Mouse (Mus musculus) erythroblast, embryonic 14.5 days (primary cell): ENCODE results near the gene Adnp.

Experiments used
- GATA1 ChIP-seq: IDR thresholded peaks from 2 replicates; pipeline ENCODE4 v1.6.1; 2012; ENCODE audit warnings: low read length, inconsistent platforms, mixed read lengths
- TAL1 ChIP-seq: IDR thresholded peaks from 3 replicates; pipeline ENCODE4 v1.6.1; 2012; ENCODE audit warnings: low read length, inconsistent platforms, mixed read lengths

GRCm38 (mm10) chr2:168206725-168207644 is at the start of gene Adnp:
- TF ChIP-seq GATA1 (no peak), TAL1 (no peak)
